Mouse (Mus musculus): ENCODE measurements at regions not wholly inside any gene's neighbourhood (a gene's known extent, or its start where the extent isn't known, plus 50 kb on each side); places are given as distances from the start of the nearest gene placed in this dataset.

DNA sequence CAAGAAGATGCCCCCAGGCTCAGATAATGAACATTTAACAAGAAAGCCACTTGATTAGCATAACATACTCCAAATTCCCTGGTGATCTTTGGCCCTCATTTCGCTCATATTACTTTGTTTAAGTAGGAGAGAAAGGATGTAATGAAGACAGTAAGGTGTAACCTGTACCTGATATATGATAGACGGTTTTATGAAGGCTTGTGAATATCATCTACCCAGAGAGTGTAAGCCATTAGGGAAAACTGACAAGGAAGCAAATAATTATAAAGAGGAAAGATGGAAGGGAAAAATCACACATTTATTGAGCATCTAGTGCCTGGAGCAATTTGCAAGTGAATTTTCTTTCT, 2557.8 kb upstream of the Gm6569 start:
- in situ Hi-C loops (cut with MboI; ENCODE audit: low pct_ligation_motif_present, low pct_unique_long_range_greater_than_20kb, low sequenced_read_pairs) = no loop called here
- TF ChIP-seq ZNF384 (IDR thresholded peaks at IDR 0.05; ENCODE audit: low read depth, low read length) = no peak
- TF ChIP-seq BHLHE40 (IDR thresholded peaks at IDR 0.05; ENCODE audit: low read depth, low read length) = no peak
- TF ChIP-seq ETS1 (conservative IDR thresholded peaks at IDR 0.05; ENCODE audit: low read depth, low read length) = no peak
- TF ChIP-seq ZC3H11A (IDR thresholded peaks at IDR 0.05; ENCODE audit: low read depth, low read length) = no peak
- no peak for TF ChIP-seq MAX (IDR thresholded peaks at IDR 0.05; ENCODE audit: low read length)
- TF ChIP-seq POLR2AphosphoS2 (IDR thresholded peaks at IDR 0.05; ENCODE audit: low read depth, low read length) = no peak
- TF ChIP-seq ZMIZ1 (IDR thresholded peaks at IDR 0.05; ENCODE audit: low read depth, low read length) = no peak
- no peak for TF ChIP-seq ZKSCAN1 (IDR thresholded peaks at IDR 0.05; ENCODE audit: borderline replicate concordance, low read depth, low read length)
- TF ChIP-seq RAD21 (IDR thresholded peaks at IDR 0.05; ENCODE audit: low read depth, low read length) = no peak
- no peak for TF ChIP-seq JUND (conservative IDR thresholded peaks at IDR 0.05; ENCODE audit: low read depth, low read length)
- TF ChIP-seq MAFK (IDR thresholded peaks at IDR 0.05; ENCODE audit: insufficient replicate concordance, low read length) = no peak

DNA sequence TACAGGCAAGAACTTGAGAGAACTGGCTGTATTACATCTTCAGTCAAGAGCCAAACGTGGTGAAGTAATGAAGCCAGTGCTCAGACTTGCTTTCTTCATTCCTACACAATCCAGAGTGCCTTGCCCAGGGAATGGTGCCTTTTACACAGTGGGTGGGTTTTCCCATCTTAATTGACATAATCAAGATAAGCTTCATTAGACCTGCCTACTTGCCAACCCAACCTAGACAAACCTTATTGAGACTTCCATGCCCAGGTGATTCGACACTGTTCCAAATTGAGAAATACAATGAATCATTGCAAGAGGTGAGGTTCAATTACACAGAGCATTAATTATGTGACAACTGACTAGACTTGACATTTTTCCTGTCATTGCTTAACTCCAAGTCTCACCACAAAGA, 2557.0 kb upstream of the Gm6569 start:
- Histone ChIP-seq H3K27me3 (replicated peaks) (no peaks in the 10 kb centered on the region), H3K9ac (ENCODE audit: insufficient read depth, low read depth) (no peak overlapping the region), H3K27ac (ENCODE audit: insufficient read depth, low read depth) (no peak overlapping the region), H3K9me3 (replicated peaks; ENCODE audit: low read length) (peaks cover 34% of the 10 kb centered on the region), H3K36me3 (replicated peaks in 1 of 2; ENCODE audit: control insufficient read depth in 1 of 2, insufficient read depth in 1 of 2, low read length in 1 of 2) (no peaks in the 10 kb centered on the region), H3K79me2 (replicated peaks; ENCODE audit: control insufficient read depth, extremely low read depth, insufficient read depth, poor library complexity, severe bottlenecking) (no peaks in the 10 kb centered on the region), H3K4me3 (replicated peaks in 1 of 3; ENCODE audit: low read depth in 2 of 3, low read length in 2 of 3, poor library complexity in 1 of 3) (no peak overlapping the region), H3K4me1 (ENCODE audit: control insufficient read depth in 1 of 2, insufficient read depth in 2 of 2) (no peaks in the 10 kb centered on the region), H3K4me2 (ENCODE audit: insufficient read depth, low read depth, poor library complexity, severe bottlenecking) (no peak overlapping the region)
- DNase-seq (ENCODE audit: extremely low read depth) = no peak
- in situ Hi-C loops (cut with MboI; ENCODE audit: low pct_ligation_motif_present, low pct_unique_long_range_greater_than_20kb, low sequenced_read_pairs) = no loop called here
- TF ChIP-seq EP300 (IDR thresholded peaks at IDR 0.05; ENCODE audit: low read length) (no peak), POLR2A (IDR thresholded peaks at IDR 0.05; ENCODE audit: low read depth, low read length) (no peak), HCFC1 (IDR thresholded peaks at IDR 0.05; ENCODE audit: low read depth, low read length) (no peak), TCF12 (IDR thresholded peaks at IDR 0.05; ENCODE audit: low read depth, low read length) (no peak), ZC3H11A (IDR thresholded peaks at IDR 0.05; ENCODE audit: low read depth, low read length) (no peak), JUND (conservative IDR thresholded peaks at IDR 0.05; ENCODE audit: low read depth, low read length) (no peak)
- dilution Hi-C loops (cut with MboI; ENCODE audit: extremely low pct_ligation_motif_present, extremely low pct_unique_long_range_greater_than_20kb, low sequenced_read_pairs) = no loop called here

More for the DNA sequence above, 2557.8 kb upstream of the Gm6569 start:
- no peaks in the 10 kb centered on the region for H3K4me1 ChIP-seq (ENCODE audit: control insufficient read depth in 1 of 2, insufficient read depth in 2 of 2)
- dilution Hi-C loops (cut with MboI; ENCODE audit: extremely low pct_ligation_motif_present, extremely low pct_unique_long_range_greater_than_20kb, low sequenced_read_pairs) = no loop called here
- H3K79me2 ChIP-seq (replicated peaks; ENCODE audit: control insufficient read depth, extremely low read depth, insufficient read depth, poor library complexity, severe bottlenecking) = no peaks in the 10 kb centered on the region
- no peak overlapping the region for H3K9ac ChIP-seq (ENCODE audit: insufficient read depth, low read depth)
- no peaks in the 10 kb centered on the region for H3K36me3 ChIP-seq (replicated peaks in 1 of 2; ENCODE audit: control insufficient read depth in 1 of 2, insufficient read depth in 1 of 2, low read length in 1 of 2)
- H3K4me2 ChIP-seq (ENCODE audit: insufficient read depth, low read depth, poor library complexity, severe bottlenecking) = no peak overlapping the region
- no peak overlapping the region for H3K27ac ChIP-seq (ENCODE audit: insufficient read depth, low read depth)
- H3K27me3 ChIP-seq (replicated peaks) = no peaks in the 10 kb centered on the region
- no peak for DNase-seq (ENCODE audit: extremely low read depth)
- no peak overlapping the region for H3K4me3 ChIP-seq (replicated peaks in 1 of 3; ENCODE audit: low read depth in 2 of 3, low read length in 2 of 3, poor library complexity in 1 of 3)
- H3K9me3 ChIP-seq (replicated peaks; ENCODE audit: low read length) = peaks cover 34% of the 10 kb centered on the region

- Histone ChIP-seq H3K9me3 (replicated peaks; ENCODE audit: low read length) (peaks cover 30% of the 10 kb centered on the region), H3K27me3 (replicated peaks) (no peaks in the 10 kb centered on the region), H3K4me3 (replicated peaks in 1 of 3; ENCODE audit: low read depth in 2 of 3, low read length in 2 of 3, poor library complexity in 1 of 3) (no peak overlapping the region), H3K4me2 (ENCODE audit: insufficient read depth, low read depth, poor library complexity, severe bottlenecking) (no peak overlapping the region), H3K9ac (ENCODE audit: insufficient read depth, low read depth) (no peak overlapping the region), H3K36me3 (replicated peaks in 1 of 2; ENCODE audit: control insufficient read depth in 1 of 2, insufficient read depth in 1 of 2, low read length in 1 of 2) (no peaks in the 10 kb centered on the region), H3K27ac (ENCODE audit: insufficient read depth, low read depth) (no peak overlapping the region), H3K79me2 (replicated peaks; ENCODE audit: control insufficient read depth, extremely low read depth, insufficient read depth, poor library complexity, severe bottlenecking) (no peaks in the 10 kb centered on the region), H3K4me1 (ENCODE audit: control insufficient read depth in 1 of 2, insufficient read depth in 2 of 2) (no peaks in the 10 kb centered on the region)
- TF ChIP-seq ZC3H11A (IDR thresholded peaks at IDR 0.05; ENCODE audit: low read depth, low read length) = no peak
- no peak for TF ChIP-seq USF2 (conservative IDR thresholded peaks at IDR 0.05; ENCODE audit: low read depth, low read length)
- no peak for TF ChIP-seq BHLHE40 (IDR thresholded peaks at IDR 0.05; ENCODE audit: low read depth, low read length)
- TF ChIP-seq TBP (conservative IDR thresholded peaks at IDR 0.05; ENCODE audit: low read depth, low read length) = no peak
- no peak for TF ChIP-seq MAFK (IDR thresholded peaks at IDR 0.05; ENCODE audit: insufficient replicate concordance, low read length)
- no peak for TF ChIP-seq SIN3A (IDR thresholded peaks at IDR 0.05; ENCODE audit: low read length)
- TF ChIP-seq TCF12 (IDR thresholded peaks at IDR 0.05; ENCODE audit: low read depth, low read length) = no peak
- TF ChIP-seq KAT2A (IDR thresholded peaks at IDR 0.05; ENCODE audit: insufficient replicate concordance, low read length) = no peak
- no peak for TF ChIP-seq PAX5 (IDR thresholded peaks at IDR 0.05; ENCODE audit: low read length)
- no peak for TF ChIP-seq ZMIZ1 (IDR thresholded peaks at IDR 0.05; ENCODE audit: low read depth, low read length)
- TF ChIP-seq ETS1 (conservative IDR thresholded peaks at IDR 0.05; ENCODE audit: low read depth, low read length) = no peak
- TF ChIP-seq POLR2AphosphoS2 (IDR thresholded peaks at IDR 0.05; ENCODE audit: low read depth, low read length) = no peak
- TF ChIP-seq ELF1 (IDR thresholded peaks at IDR 0.05; ENCODE audit: low read depth, low read length) = no peak
- TF ChIP-seq CHD2 (IDR thresholded peaks at IDR 0.05; ENCODE audit: low read length) = no peak
- TF ChIP-seq IRF4 (IDR thresholded peaks at IDR 0.05; ENCODE audit: low read depth, low read length) = no peak
- TF ChIP-seq JUN (IDR thresholded peaks at IDR 0.05; ENCODE audit: insufficient read depth, low read depth, low read length) = no peak
- no peak for TF ChIP-seq MXI1 (IDR thresholded peaks at IDR 0.05; ENCODE audit: low read depth, low read length)
- in situ Hi-C loops (cut with MboI; ENCODE audit: low pct_ligation_motif_present, low pct_unique_long_range_greater_than_20kb, low sequenced_read_pairs) = no loop called here
- dilution Hi-C loops (cut with MboI; ENCODE audit: extremely low pct_ligation_motif_present, extremely low pct_unique_long_range_greater_than_20kb, low sequenced_read_pairs) = no loop called here
- DNase-seq (ENCODE audit: extremely low read depth) = no peak
Measured at GRCm38 (mm10) chr15:71283775-71284174, 2550.6 kb upstream of the Gm6569 start.
